Mouse (Mus musculus) brain, adult 2 months (tissue): ENCODE measurements around the gene Il17rb.

ENCODE experiments used
- DNase-seq: peaks from one replicate; pipeline ENCODE4 v3.0.0; 2011; ENCODE audit warnings: low read depth, low spot score

Il17rb gene

DNA sequence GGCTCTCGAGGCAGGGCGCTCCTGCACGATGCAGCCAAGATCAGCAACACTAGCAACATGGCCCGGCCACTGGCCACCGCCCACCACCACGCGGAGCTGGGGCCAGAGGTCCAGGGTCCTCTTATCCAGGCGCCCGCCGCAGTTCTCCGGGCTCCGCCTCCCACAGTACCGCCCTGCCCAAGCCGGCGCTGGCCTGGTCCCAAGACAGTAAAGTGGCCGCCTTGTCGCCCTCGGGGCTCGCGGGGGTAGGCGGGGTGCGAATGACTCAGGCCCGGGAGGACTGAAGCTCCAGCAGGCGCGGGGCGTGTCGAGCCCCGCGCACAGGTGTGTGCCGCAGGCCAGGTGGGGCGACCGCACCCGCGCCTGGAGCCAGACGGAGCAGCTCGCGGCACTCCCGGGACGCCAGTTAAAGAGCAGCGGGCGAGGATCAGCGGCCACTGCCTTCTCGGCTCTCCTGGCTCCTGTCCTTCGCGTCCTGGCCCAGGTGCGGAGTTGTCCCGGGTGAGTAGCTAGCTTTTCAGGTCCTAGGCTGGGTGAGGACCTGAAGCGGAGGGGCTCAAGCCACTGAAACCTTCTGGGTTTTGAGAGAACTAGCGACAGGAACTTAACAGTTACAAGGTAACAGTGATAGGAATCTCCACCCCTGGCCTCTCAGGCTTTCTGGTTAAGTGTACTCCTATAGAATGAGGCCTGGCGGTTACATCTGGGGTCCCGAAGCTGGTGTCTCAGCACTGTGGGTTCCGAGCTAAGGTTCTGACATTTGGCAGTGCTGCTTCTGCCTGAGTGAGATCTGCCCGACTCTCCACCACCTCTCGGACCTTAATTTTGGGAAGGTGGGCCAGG lies at the start of gene Il17rb, which contains the start of gene Chdh:
Il17rb (minus strand) TSS at position 164 of the 843 bp plus-strand sequence.
Chdh (plus strand) TSS at position 291 of the 843 bp plus-strand sequence.
- peak; percentile 63 for DNase-seq

DNA sequence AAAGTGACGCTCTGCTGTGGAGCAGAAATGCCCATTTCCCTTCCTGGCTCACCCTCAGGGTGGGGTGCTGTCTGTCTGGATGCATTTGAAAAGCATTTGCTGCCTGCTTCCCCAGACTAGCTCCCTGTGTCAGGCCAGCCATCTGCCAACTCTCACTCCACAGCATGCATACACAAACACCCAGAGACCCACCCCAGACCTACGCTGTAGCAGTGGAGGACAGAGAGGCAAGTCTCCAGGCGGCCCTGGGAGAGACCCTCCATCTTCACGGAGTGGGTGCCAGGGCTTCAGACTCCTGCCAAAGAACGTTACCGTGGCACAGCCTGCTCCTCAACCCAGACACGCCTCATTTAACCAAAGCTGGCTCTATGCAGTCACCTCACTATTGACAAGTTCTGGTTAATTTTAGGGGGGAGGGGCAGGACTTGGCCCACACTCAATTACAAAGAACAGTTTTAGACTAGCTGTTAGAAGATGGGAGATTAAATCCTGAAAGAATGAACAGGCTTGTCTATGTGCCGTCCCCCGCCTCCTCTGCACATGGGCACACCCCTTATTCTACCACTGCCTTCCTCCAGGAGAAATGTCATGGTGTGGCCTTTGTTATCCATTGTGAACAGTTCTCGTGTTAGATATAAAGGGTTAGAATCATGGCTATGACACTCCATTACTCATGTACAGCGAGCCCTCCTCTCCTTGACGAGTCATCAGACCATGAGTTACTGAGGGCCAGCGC lies 47.5 kb upstream of the Il17rb start:
- peak; percentile 38 for DNase-seq

DNA sequence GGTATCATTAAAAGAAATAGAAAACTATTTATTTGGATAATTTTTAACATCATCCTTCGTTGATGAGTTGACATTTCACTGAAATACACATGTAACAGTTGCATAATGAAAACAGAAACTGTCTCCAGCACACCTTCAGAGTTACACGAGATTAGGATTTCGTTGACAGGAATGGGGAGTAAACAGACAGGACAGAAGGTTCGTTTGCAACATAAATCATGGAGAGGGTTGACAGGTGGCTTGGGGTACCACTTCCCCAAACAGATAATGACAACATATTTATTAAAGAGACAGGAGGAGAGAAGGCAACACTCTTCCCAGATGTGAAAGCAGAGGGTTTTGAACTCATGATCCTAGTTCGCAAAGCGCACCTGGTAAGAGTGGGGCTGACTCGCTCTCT lies 46.2 kb upstream of the Il17rb start:
- DNase-seq = no peak

DNA sequence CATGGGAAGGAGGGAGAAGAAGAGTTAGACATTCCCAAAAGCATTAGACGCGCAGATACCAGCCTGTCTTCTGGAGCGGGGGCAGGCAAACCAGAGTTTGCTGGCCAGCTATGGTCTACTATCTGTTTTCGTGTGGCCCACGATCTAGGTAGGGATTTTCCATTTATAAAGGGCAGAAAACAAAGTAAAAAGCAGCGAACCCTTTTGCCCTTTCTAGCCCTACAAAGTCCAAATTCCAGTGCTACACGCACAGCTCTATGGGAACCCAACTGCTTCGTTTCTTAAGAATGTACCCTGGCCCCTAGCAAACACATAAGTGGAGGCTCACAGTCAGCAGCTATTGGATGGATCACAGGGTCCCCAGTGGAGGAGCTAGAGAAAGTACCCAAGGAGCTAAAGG lies 41.6 kb upstream of the Il17rb start:
- DNase-seq = no peak

DNA sequence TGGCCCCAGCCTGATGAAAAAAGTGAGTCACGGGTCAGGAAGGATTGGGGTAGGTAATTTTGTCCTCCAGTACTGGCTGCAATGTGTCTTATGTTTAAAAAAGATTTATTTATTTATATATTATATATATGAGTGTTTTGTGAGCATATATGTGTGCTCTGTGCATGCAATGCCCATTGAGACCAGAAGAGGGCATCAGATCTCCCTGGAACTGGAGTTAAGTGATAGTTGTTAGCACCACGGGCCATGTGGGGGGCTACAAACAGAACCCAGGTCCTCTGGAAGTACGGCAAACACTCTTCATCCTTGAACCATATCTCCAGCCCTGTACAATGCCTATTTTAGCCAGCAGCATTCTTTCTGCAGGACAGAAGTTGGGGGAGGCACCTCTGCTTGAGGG lies 39.4 kb upstream of the Il17rb start:
- DNase-seq = no peak

DNA sequence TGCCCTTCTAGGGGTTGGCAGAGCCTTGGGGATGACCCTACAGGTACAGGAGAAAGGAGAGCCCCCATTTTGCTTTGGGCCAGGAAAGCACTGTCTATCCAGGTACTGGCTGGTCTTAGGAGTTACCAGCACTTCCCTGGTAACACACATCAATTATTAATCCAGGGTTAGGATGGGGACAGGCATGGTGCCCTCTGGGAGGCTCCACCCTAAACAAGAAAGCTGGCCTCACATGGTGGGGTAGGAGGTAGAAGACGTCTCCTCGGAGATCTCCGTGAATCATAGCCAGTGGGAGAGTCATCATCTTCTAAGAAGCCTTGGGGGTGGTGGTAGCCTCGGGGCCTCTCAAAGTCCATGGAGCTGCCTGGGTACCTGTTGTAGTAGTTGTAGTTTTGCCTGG lies 38.3 kb upstream of the Il17rb start:
- no peak for DNase-seq

DNA sequence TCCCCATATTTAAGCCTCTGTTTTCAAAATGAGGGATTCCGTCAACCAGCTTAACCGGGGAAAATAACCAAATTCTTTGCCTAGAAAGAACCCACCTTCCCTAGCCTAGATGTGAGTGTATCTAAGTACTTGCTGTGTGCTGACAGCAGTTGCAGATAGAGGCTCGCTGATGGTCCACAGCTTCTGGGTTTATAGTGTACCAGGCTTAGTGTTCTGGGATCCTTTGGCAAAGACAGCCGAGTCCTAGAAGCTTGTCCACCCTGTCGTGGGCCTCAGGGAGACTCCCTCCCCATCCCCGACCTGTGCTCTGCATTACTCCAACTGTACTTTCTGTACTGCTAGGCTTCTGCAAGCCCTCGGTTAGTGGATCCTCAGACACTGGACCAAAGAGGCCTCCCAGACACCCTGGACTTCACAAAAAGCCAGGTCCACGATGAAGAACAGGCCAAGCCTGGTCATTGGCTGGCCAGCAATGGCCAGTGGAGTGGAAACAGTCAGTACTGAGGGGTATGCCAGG lies 37.1 kb upstream of the Il17rb start:
- no peak for DNase-seq

DNA sequence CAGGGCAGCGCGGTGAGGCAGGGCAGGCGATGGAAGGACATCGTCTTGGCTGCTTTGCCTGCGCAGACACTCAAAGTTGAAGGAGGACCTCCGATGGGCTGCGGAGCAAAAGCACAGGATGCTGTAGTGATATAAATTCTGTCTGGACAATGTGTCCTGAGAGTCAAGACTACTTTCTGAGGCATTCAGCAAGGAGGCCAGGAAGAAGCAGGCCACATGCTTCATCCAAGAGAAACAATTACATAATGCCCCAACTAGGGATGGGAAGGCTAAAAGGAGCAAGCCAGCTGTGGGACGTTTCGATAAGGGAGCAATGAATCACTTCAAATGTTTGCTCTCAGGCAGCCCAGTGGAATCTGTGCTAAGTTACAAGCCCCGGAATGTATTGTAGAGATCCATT lies 36.5 kb upstream of the Il17rb start:
- peak; percentile 25 for DNase-seq

DNA sequence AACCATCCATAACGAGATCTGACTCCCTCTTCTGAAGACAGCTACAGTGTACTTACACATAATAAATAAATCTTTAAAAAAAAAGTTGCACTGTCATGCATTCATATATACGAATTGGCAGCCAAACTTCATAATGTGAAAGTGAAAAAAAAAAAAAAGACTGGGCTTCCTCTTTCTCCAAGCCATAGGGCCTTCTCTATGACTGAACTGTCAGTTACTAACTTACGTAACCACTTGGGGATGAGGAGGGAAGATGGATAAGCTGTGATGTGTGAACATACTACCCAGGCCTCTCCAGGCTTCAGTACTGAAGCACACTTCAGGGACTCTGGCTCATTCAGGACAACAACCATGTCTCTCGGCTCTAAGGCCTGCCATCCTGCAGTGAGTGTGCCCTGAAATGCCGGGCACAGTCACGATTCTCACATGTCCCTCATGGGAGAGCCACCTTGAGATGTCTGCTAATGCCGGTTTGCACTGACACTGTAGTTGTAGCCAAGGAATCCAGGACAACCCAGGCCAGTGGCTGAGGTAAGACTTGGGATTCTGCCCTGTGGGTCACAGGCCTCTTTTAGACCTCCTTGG lies 34.8 kb upstream of the Il17rb start:
- no peak for DNase-seq

DNA sequence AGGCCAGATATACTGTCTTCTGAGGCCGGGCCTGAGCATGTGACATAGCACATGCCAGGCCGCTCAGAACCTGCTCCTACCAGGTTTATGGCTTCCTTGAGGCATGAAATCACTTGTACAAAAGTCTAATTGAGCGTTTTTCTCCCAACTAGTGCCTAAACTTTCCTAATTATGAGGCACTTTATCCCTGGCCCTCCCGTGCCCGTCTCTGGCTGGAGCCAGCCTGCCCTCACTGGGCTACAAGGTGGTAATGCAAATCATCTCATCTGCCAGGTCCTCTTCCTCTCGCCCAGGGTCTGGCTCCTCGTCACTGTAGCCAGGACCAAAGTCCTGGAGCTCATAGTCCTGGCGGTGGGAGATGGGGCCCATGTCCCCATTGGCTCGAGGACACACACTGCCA lies 33.1 kb upstream of the Il17rb start:
- no peak for DNase-seq

DNA sequence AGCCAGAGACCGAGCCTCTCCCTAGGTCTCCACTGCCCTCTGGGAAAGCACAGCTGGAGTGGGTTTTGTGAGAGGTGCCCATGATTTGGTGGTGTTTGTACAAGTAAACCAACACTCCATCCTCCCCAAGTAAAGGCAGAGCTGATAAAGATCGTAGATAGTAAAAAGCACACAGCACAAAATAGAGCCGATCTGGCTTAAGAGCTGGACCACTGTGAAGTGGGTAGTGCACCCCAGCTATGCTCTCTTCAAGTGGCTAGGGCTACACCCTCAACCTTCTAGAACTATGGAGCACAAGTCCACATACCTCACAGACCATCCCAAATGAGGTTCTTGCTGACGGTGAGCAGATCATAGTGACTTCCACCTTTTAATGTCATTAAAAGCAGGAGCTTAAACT lies 30.7 kb upstream of the Il17rb start:
- DNase-seq = no peak

DNA sequence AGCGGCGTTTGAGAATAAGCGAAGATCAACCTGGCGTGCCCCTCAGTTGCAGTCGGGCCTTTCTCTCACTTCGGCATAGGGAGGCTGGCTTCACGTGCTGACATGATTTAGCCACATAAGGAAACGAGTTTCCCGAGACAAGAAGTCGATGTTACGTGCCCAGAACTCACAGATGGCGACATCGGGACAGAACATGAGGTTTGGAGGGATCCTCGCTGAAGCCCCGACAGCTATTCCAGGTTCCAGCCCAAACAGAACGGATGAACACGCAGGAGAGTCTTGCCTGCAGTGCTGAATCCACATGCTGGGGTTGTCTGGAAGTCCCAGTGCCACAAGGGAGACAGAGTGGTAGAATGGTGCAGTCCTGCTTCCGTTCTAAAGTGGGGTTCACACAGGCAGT lies 29.7 kb upstream of the Il17rb start:
- DNase-seq = peak; percentile 50

DNA sequence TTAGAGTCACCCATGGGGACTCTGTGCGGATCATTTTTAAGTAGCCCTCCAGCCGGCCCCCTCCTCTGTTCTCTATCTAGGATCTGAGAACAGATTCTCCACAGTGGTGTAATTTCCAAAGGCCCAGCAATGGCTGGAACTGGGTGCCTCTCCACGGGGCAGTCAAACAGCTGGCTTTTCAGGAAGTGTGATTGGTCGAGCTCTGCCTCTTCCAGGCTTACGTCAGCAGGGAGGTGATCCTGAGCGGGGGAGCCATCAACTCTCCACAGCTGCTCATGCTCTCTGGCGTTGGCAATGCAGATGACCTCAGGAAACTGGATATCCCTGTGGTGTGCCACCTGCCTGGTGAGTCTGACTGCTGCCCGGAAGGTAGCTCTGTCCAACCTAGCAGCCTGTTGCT lies 24.7 kb upstream of the Il17rb start:
- no peak for DNase-seq

DNA sequence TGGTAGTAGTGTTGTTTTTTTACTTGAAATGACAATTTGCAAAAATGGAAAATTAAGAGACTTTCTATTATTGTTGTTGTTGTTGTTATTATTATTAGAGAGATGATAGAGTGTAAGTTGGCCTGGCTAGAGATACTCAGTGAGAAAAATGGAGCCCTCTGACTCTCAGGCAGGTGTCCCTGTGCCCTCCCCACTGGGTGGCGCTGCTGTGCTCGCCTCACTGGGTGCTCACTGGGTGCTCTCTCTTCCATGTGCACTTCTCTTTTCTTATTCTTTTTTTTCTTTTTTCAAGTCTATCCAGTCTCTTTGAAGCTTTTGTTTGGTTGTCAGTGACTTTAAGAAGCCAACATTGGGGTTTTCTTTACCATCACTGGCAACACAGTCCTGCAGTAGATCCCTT lies 18.7 kb upstream of the Il17rb start:
- peak; percentile 33 for DNase-seq

DNA sequence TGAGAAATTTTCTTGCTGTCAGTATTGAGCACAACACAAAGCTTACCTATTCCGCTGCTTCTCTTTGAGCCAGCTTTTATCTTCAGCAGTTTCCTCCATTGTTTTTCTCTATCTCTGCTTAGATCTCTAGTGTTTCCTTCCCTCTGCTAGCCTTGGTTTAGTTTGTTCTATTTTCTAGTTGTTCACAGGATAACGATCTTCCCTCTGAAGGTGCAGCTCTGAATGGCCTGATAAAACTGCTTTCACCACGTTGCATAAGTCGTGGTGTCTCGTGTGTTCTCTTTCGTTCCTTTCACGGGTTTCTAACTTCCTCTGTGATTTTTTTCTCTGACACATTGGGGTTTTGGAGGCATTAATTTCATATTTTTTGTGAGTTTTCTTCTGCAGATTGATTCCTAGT lies 15.7 kb upstream of the Il17rb start:
- DNase-seq = no peak

DNA sequence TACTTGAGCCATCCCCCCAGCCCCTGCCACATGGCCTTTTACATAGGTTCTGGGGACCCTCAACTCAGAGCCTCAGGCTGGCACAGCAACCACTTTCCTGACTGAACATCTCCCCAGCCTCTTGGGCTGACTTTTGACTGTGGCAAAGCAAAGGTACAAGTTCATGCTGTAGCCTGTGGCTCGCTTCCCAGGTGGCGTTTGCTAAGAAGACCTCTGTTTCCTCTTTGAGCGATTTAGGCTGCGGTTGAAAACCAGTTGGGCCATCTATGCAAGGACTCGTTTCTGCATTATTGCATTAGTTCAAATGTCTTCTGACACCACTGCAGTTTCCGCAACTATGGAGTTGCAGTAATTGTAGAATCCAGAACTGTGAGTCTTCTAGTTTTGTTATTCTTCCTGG lies 13.8 kb upstream of the Il17rb start:
- DNase-seq = no peak

DNA sequence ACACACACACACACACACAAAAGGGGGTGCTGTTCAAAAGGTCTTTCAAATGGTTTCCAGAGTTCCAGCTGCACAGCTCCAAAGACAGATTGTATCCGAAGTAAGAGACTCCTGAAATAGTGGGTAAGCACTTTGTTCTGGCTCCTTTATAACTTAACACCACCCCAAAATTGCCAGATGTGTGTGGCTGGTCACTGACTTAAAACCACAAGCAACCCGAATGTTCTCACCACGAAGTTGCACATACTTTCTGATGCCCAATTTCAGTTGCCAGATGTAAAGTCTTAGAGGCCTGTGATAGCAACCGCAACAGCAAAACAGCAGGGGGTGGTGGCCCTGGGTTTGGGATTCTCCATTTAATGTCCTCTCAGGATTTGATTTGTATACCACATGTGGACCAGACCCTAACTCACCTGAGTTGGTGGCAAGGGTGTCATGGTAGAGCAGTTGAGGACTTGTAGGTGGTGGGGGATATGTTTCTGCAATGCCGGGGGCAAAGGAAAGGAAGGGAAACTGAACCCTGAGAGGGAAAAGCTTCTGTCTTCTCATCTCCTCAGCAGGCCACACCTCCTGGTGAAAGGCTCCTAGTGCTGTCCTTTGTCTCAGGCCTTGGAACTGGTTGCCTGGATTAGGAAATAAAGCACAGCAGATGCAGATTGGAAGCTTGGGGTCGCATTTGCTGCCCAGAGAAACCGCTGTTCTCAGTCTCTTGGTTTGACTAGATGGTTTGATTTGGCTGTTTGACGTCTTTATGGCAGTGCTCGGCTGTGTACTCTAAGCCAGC lies 11.3 kb upstream of the Il17rb start:
- no peak for DNase-seq

DNA sequence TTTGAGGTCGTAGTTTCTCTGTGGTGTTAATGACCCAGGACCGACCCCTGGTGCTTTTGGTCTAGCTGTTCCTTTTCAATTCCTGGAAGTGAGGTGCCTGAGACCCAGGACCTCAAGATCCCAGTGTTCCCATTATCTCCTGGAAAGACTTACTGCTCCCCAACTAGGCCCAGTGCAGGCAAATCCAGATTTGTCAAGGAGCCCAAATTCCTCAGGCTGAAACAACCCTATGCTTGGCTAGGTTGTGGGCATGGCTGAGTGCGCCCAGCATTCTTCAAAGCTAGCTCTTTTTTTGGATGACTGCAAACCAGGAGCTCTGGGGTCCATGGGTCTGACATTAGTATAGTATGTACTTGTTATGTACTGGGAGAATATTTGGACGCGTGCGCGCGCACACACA lies 10.7 kb upstream of the Il17rb start:
- no peak for DNase-seq

DNA sequence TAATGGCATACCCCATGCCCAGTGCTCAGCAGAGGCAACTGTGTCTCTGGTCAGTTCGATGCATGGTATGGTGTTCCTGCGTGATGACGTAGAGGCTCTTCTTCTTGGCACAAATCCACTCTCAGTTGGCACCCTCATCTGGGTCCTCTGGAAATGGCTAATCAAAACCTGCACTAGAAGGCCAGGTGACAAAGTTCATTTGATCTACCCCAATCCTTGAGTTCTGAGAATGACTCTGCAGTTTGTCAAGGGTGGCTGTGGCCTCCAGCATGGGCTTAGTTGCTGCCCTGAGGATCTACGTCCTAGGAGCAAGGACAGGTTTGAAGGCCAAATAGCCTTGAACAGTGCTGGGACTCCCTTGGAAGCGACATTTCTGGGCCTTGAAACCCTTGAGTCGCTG lies 10.2 kb upstream of the Il17rb start:
- no peak for DNase-seq

DNA sequence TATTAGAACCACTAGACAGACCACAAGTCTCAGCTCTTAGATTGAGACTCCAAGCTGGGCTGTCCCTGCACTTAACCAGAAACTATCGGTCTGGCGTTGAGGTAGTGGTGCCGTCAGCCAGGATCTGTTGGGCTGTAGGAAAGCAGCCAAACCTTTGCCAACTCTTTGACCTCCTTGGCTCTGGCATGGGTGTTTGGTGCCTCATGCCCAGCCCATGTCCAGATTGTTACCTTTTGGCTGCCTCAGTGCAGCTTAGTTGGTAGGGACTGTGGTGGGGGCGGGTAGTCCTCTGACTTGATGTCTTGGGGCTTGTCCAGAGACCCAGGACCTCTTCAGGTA lies 9.7 kb upstream of the Il17rb start:
- no peak for DNase-seq

DNA sequence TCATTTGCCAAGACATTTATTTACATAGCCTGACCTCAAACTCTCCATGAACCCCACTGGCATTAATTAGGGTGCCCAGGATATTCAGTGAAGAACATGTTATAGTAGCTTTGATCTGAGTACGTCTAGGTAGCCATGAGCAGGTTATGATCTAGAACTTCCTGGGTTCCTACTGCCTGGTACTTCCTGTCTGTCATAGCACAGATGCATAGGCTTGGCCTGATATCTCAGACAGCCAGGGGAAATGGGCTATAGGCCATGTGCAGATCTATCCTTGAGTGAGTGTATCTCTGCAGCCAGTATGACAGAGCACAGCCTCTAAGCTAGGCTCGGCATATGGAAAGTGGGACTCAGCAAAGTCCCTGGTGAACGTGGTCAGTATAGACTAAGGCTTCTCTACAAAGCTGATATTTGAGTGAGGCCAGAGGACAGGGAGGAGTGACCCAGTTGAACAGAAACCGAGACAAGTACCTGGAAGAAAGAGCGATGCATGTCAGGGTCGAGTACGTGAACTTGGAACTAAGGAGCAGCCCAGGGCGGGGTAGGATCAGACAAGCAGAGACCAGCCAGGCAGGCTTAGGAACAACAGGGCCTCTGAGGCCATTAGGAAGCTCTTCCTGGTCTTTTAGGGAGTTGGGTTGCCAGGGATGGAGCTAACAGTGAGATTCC lies 9.2 kb upstream of the Il17rb start:
- DNase-seq = no peak
